Mouse (Mus musculus): ENCODE measurements at regions not wholly inside any gene's neighbourhood (a gene's known extent, or its start where the extent isn't known, plus 50 kb on each side); places are given as distances from the start of the nearest gene placed in this dataset.

DNA sequence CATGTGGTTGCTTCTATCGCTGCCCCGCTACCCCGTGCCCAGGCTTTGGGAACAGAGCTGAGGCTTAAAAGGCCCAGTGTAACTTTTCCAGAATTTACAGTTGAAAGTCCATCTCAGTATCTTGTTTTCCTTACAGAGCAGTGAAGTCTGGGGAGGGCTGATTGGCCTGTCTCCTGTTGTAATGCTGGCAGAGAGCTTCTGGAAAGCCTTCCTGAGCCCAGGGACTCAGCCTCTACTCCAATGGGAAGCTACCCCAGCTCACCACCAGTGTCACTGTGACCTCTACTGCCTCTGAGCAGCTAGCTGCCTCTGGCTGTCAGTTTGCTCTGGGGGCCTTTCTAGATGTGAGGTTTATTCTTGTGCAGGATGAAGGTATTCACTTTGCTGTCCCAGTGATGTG is 87.5 kb downstream of the Kcnrg start:
- in situ Hi-C loops (cut with MboI) = no loop called here

- in situ Hi-C loops (cut with MboI) = no loop called here
These were observed 89.1 kb downstream of the Kcnrg start for GRCm38 (mm10) chr14:61696290-61696842.

- in situ Hi-C loops (cut with MboI) = no loop called here
These were observed 89.8 kb downstream of the Kcnrg start for GRCm38 (mm10) chr14:61696886-61697554.

DNA sequence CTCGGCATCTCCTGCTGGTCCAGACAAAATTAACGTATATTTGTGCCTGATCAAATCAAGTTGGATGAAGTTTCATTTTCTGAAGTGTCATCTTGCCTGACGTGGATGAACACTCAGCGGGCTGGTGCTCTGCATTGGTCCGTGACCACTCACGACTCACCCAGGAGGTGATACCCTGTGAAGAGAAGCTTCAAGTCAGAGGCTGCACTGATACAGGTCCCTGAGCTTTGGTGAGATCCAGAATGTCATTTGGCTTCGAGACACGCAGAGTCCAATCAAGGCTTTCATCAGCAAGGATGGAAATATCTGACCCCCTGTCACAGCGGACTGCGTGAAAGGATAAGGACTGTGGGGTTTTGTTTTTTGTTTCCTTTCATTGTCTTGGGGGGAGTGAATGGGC is 90.4 kb downstream of the Kcnrg start:
- in situ Hi-C loops (cut with MboI) = no loop called here

- in situ Hi-C loops (cut with MboI) = no loop called here
These were observed 91.2 kb downstream of the Kcnrg start for GRCm38 (mm10) chr14:61698358-61699055.

DNA sequence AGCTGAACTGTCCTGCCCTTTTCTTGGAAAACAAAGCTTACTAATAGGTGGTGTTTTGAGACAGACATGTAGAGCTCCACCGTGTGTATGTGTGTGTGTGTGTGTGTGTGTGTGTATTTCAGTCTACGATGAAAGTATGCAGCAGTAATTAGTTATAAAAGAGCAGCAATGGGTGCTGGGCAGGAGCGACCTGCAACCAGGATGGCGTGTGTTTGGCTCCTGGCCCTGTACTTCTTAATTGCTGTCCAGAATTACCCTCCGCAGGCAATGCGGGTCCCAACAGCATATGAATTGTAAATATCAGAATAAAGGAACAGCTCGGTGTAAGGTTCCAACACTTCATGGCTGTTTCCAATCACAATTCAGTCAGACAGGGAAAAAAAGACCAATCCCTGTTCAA is 92.4 kb downstream of the Kcnrg start:
- in situ Hi-C loops (cut with MboI) = no loop called here

- in situ Hi-C loops (cut with MboI) = no loop called here
These were observed 93.9 kb downstream of the Kcnrg start for GRCm38 (mm10) chr14:61701131-61701530.

- in situ Hi-C loops (cut with MboI) = no loop called here
These were observed 96.7 kb downstream of the Kcnrg start for GRCm38 (mm10) chr14:61703916-61704315.

DNA sequence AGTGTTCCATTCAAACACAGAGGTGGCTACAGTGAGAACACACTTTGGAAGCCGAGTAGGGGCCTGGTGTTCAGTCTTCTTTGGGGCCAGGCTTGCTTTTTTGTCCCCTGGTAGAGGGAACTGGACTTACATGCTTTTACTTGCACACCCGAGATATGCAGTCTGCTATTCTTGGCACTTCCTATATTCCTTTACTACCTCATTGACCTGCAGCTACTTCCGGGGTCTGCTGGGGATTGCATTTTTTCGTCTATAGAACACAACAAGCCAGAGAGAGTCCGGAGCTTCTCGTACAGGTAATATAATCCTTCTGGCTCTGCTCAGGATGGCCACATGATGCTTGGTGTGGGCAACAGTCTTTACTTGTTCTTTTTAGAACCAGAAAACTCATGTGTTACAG is 99.7 kb downstream of the Kcnrg start:
- in situ Hi-C loops (cut with MboI) = no loop called here

DNA sequence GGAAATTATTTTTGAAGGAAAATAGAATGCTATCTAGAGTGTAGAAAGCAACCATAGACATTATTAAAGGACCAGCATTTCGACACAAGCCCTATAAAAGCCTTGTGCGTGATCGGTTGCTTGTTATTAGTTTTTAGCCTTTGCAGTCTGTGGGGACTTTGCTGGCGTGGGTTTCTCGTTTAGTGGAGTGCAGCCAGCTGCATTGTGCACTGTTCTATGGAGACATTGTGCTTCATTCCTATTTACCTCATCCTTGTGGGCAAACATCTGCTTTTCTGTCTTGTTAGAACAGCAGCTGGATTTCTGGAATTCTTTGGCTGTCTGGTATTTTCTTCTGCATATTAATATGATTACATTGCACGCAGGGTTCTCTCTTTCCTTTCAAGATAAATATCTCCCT is 101.1 kb downstream of the Kcnrg start:
- in situ Hi-C loops (cut with MboI) = no loop called here

DNA sequence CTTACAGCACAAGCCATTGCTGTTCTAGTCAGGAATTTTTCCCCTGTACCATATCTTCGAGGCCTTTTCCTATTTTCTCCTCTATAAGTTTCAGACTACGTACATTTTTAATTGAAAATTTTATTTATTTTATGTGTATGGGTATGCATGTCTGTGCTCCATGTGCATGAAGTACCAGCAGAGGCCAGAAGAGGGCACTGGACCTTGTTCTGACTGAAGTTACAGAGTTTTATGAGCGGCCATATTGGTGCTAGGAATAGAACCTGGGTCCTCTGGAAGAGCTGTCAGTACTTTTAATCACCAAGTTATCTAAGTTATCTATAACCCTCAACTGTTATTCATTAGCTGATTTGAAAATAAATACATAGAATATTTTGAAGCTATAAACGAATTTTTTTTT is 108.5 kb downstream of the Kcnrg start:
- in situ Hi-C loops (cut with MboI) = no loop called here

DNA sequence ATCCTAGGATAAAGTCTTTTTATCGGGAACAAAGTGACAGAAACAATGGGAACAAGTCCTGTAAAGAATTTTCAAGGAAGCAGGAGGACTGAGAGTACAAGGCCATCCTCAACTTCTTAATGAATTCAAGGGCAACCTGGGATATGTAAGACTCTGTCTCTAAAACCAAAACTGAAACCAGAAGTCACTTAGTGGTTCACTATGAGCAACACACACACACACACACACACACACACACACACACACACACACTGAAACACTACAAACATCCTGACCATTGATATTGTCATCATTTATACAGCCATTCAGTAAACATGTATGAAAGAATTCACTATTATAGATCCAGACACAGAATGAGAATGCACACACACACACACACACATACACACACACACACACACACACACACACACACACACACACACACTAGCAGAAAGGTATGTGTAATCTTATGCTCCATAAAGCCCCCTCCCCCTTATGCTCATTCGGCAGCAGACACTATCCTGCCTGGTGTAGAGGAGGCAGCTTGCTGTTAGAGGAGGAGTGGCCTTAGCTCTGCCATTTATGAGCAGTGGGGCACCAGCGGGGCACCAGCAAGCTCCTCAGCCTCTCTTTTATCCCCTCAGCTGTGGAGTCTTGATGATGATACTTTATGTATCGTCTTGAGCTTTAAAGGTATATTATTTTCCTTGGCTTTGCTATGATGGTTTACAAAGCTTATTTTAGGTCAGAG is 111.3 kb downstream of the Kcnrg start:
- in situ Hi-C loops (cut with MboI) = no loop called here

DNA sequence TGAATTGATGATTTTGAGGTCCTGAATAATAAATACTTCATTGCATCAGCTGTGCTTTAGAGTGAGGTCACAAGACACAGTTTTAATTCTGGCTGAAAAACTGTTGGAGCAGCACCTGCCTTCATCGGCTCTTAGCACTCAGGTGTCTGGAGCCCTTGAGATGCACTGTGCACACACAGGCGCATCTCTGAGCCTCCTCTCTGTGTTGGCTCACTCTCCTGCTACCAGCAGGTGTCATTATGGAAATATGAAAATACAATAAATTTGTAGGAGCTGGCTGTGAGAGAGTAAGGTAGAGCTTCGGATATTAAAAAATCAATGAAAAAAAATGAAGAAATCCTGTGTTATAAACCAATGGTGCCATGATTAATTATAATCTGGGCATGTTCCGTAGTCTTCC is 114.0 kb downstream of the Kcnrg start:
- in situ Hi-C loops (cut with MboI) = no loop called here

DNA sequence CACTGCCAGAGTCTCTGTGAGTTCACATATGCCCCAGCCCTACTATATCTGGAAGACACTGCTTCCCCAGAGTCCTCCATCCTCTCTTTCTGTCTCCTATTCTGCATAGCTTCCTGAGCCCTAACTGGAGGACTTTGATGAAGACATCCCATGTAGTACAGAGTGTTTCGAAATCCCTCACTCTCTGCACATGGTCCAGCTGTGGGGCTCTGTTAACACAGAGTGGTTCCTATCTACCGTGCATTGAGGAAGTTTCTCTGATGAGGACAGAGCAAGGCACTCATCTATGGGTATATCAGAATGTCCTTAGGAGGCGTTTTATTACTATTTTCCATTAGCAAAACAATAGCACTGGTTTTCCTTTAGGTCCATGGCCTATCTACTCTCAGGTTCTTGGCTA is 117.7 kb downstream of the Kcnrg start:
- in situ Hi-C loops (cut with MboI) = no loop called here

DNA sequence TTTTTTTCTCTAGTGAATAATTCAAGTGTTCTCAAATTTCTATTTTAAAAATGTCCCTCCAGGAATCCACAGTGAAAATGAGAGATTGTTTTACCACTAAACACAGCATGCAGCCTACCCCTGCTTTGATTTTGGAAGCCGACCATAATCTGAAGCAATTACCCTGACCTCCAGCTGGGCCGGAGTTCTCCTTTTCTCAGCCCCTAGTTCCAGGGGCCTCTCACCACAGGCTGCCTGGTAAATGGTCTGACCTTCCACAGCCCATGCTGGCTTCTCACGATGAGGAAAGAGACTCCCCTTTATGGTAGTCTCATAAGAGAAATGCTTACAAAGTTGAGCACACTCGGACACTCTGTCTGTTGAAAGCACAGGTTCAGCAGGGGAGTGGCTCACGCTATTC is 121.3 kb downstream of the Kcnrg start:
- in situ Hi-C loops (cut with MboI) = no loop called here

GRCm38 (mm10) chr14:61735541-61735940 is 128.3 kb downstream of the Kcnrg start:
- in situ Hi-C loops (cut with MboI) = no loop called here

DNA sequence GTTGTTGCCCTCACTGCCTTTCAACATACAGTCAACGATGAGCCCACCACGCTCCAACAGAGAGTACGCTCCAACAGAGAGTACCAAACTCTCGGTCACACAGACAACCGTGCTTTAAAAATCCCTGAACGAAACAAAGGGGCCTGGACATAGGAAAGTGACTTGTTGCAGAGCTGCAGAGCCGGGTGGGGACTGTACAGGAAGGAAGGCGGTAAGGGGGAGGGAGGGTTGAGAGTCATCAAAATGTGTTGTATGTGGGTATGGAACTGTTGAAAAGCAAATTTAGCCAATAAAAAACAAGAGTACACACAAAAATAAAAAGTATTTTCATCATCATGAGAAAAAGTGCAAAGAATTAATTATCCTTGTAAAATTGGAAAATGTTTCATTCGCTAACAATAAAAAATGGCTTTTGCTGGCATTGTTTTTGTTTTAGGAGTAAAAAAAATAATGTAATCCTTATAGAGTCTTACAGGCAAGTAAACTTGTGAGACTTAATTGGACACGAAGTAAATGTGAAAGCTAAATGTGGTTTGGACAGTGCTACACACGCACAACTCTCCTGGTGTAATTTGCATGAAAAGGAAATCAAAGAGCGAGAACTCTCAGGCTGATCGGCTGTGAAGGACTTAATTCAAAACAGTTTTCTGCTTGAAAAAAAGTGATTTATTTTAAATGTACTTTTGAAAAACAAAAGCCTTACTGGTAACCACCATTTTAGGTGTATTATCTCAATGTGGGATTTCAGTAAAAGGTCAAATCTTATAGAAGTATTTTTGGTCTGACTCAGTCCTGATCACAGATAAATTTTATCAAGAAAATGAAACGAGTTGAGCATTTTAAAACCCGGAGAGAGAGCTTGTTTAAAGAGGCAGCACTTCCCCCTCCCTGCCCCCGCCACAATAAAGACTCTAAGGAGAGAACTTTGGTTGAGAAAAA is 129.4 kb downstream of the Kcnrg start:
- in situ Hi-C loops (cut with MboI) = no loop called here

GRCm38 (mm10) chr14:61737504-61738040 is 130.3 kb downstream of the Kcnrg start:
- in situ Hi-C loops (cut with MboI) = no loop called here

DNA sequence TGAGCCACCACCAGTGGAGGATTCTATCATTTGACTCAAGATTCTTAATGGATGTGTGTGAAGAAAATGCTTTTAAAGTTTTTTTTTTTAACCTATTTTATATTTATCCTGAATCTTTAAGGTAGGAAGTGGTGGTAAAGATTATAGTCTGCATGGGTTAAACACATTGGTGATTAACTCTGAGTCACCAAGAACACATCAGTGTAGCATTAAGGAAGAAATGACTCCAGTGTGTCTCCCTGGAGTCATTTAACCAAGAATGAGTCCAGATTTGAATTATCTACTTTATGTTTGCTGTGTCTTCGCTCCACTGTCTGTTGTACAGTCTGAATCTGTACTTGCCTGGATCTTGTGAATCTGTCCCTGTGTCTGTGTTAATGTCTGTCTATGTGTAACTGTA is 132.2 kb downstream of the Kcnrg start:
- in situ Hi-C loops (cut with MboI) = no loop called here

DNA sequence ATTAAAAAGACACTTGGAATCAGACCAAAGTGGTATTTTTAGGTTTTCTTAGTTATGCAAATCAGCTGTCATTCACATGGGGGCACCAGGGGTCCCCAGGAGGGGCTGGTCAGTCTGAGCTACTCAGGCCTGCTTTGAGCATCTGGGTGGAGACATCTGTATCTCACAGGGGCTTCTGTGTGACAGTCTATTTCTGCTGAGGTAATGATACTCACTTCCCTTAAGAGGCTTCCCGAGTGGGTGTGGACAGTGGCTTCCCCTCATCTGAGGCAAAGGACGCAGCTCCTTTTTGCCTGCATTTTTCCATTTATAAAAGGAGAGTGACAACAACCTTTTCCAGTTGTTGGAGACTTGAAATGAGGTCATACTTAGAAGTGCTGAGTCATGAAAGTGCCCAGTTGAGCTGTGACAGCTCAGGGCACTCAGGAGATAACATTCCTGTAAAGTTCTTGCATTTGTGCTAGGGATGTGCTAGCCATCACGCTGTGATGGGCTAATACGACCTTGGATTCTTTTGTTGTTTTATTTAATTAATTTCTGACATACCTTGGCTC is 136.7 kb downstream of the Kcnrg start:
- in situ Hi-C loops (cut with MboI) = no loop called here

DNA sequence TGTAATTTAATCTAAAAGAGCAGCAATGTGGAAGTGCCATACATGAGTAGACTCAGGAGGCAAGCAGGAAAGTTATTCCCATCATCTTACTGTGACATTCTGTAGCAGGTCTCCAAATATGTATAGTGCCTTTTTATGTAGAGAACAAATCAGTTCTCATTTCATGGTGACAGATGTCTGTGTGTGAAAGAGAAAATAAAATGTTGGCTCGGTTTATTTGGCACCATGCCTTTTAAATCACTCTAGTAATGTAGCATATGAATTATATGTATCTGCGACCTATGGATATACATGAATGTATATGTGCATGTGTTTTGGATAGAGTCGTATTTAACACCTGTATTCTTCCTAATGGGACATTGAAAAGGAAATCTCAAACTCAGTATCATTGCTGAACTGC is 146.2 kb downstream of the Kcnrg start:
- in situ Hi-C loops (cut with MboI) = no loop called here
